Mouse (Mus musculus) urinary bladder, postnatal 14 days (tissue): ENCODE results near the gene Scn5a.

ENCODE experiments used
- DNase-seq: peaks from one replicate; pipeline ENCODE4 v3.0.0; 2021; ENCODE audit warnings: low spot score

The Scn5a gene

DNA sequence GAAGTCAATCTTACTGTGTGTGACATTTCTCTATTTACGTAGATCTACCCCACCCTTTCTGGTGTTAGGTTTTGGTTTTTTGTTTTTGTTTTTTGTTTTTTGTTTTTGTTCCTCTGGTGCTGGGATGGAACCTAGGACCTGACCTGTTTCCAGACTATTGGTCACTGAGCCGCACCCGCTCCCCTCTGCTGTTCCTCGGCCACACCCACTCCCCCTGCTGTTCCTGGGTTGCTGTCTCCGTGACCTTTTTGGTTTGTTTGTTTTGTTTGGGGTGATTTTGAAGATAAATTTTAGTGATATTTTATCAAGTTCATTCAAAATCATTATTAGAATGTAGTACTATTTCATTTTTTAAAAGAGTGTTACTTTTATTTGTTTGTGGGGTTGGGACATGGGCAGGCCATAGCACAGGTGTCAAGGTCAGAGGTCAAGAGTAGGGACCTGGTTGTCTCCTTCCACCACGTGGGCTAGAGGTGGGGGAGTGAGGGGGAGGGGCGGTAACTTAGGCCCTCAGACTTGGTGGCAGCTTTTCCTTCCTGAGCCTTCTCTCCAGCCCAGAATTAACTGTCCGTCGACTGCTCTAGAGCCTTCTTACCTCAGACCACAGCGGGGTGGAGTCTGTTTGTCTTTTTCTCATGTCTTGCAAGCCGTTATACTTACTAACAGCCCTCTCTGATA is 73.7 kb downstream of the Scn5a start:
- DNase-seq = no peak

DNA sequence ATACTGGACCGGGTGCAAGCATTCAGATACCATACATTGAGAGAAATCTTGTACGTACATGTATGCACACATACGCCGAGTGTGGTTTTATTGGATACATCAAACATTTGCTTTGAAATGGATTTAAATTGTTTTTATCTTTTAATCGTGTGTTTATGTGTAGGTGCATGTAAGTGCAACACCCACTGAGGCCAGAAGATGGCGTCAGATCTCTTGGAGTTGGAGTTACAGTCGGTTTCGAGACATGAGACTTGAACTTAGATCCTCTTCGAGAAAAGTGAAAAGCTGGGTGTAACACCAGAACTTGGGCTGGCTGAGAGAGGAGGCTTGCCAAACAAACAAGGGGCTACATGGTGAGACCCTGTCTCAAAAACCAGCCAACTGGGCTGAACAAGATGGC is 75.2 kb downstream of the Scn5a start:
- no peak for DNase-seq

DNA sequence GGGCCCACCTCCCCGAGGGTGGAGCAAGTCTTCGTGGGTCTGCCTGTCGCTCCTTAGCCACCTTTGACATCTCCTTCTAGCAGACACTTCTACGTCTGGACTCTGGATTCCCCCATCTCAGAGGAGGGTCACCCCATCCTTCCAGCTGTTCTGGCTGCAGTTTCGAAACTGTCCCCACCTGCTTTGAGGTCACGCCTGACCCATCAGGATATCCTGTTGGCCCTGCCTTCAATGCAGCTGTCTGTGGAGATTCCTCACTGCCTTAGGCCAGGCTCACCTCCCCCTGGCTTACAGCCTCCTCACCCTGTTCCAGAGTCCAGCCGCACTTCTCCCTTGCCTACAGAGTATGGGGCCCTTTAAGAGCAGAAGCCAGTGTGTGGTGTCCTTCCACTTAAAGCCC is 79.9 kb downstream of the Scn5a start:
- no peak for DNase-seq

DNA sequence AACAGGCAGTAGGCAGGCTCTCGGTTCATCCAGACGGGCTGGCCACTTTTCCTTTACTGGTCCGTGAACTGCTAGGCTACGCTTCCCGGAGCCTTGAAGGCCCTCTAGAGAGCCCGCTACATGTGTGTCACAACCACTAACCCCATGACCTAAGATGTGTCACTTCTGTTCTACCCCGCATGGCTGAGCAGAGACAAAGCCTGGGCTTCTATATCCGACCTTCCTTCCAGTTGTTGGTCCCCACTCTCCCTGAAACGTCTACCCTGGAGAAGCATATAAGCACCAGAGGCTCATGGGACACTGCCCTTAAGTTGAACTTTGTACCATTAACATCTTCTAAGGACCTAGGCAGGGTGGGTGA is 80.6 kb downstream of the Scn5a start:
- DNase-seq = no peak

DNA sequence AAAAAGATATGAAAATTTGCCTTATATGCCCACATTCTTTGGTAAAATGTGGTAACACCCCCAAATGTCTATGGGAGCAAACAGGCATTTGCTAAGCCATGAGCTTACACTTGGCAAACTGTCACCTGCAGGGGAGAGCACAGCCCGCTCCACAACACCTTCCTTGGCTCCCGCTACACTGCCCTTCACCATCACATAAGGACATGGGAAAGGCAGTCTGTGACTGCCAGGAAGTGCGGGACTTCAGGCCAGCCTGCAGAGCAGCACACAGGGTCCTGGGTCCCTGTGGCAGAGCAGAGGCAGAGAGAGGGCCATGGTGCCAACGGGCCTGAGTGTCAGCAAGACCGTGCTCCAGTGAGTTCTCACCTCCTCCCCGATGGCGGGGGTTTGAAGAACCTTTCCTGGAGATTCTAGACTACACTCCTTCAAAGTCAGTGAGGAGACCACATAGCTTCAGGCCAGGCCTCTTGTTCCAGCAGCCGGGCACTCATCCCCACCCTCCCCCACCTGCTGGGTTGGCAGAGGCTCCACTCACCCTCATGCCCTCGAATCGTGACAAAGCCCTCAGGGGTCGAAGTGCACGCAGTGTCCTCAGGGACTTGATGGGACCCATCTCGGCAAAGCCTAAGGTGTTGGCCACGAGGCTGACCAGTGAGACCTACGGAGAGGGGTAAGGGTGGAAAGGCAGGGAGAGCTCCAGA is 81.1 kb downstream of the Scn5a start:
- no peak for DNase-seq

DNA sequence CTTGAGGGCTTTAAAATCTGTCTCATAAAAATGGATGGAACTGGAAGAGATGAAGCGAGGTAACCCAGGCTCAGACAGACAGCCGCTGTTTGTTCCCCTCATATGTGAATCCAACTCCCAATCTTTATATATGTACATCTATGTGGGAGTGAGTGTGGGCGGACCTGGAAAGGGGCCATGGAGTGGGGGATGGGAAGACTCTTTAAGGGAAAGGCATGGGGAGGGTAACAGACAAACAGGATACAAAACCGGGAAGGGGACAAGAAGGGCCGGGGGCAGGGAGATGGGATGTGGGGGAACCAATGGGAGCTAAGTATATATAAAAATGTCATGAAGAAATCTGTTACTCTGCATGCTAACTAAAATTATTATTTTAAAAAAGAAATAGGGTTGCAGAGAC is 81.9 kb downstream of the Scn5a start:
- no peak for DNase-seq

DNA sequence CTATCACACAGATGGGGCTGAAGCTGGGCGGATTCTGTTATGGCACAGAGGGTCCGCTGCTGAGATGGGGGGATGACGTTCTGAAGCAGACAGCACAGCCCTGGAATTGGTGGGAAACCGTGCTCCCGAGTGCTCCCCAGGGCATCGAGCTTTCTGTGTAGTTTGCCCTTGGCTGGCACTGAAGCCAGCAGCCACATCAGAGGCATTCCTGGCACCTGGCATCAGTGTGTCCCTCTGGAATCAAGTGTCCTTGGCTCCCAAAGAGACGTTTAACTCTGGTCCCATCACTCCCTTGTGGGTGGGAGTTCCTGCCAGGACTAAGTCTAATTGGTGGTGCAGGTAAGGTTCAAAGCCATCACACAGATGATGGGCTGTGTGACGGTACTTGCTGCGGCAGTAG is 82.5 kb downstream of the Scn5a start:
- no peak for DNase-seq

DNA sequence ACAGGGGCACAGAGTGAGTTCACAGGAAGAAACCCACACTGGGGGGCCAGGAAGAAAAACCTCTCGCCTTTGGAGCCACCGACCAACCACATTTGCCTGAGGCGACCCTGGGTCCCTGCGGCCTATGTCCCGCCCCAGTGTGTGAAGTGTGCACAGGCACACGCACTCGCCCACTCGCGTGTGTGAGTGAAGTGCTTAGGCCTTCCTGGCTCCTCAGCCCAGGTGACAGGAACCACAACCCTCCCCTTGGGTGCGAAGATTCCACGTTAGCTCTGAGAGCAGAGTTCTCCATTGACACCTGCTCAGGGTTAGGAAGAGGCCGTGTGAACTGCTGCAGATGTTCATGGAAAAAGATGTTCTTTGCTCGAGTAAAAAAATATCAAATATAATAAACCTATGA is 93.9 kb downstream of the Scn5a start:
- no peak for DNase-seq

DNA sequence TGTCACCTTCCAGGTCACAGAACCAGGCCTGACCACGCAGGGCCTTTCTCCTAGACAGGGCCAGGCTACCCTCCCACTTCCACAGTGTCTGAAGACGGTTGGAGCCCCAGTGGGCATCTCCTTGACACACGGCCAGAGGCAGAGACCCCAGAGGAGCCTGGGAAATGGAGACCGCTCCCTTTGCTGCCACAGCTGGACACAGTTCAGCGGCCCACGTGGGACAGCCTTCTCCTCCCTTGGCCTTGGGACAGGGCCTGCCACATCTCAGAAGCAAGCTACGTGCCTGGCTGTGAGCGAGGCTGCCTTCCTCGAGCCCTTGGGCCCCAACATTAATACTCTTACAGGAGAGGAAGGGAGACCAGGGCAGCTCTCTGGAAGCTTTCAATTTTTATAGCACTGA is 94.4 kb downstream of the Scn5a start:
- DNase-seq = no peak

DNA sequence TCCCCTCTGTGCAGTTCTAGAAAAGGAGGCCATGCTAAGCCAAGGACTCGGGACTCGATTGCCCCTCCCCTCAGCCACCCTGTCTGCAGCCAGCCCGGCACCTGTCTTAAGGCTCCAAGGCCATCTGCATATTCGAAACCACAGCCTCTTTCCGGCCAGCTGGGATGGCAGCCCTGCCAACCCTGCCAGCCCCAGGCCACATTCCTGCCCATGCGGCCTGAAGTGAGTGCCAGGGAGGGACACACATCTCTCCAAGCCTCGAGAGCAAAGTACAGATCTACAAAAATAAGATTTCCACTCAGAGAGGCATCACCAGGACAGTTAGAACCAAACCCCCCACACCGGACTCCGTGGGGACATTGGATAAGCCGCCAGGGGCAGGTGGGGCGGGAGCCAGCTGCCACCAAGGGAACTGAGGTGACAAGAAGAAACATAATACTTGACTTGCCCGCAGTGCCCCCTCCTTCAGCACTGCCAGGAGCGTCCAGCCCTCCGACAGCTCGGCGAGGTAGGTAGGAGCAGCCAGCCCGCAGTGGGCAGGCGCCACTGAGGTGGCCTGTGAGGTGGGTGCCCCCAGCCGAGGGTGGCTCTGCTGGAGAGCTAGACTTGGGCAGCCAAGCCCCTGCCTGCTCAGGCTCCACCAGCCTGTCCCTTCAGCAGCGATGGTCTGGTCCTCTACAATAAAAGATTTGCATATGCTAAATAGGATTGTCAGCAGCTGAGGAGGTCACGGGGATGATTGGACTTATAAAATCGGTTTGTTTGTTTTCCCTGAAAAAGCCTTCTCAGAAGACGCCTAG is 95.1 kb downstream of the Scn5a start:
- DNase-seq = no peak

DNA sequence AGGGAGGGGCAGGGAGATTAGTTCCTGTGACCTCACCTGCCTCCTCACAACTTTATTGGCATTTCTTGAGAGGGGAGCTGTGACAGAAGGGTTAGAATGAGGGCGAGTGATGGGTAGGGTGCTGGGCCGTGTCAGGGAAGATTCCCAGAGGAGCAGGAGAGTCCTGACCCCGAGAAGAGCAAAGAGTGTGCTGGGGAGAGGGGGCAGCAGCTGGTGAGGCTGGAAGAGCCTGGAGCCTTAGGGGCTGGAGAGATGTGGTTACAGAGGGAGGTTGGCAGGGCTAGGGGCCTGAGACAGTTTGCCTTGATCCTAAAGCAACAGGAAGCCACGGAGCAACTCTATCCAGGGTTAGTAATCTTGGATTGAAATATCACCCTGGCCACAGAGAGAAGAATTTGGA is 97.2 kb downstream of the Scn5a start:
- DNase-seq = no peak

DNA sequence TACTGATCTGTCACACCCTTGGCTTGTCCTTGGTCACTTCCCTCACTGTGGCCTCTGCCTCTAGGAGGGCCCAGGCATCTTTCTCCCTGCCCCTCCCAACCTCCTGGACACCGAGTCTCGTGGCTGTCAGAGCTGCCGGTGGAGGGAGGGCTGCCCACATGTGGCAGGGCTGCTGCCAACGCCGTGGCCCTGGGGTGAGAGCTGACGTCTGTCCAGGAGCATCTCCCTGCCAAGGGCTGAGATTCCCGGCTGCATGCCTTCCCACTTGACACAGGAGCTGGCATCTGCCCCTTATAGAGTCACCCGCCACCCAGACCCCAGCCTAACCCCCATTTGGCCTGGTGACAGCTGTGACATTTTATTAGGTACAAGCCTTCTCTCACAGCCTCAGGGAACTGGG is 99.5 kb downstream of the Scn5a start:
- peak; percentile 29 for DNase-seq

DNA sequence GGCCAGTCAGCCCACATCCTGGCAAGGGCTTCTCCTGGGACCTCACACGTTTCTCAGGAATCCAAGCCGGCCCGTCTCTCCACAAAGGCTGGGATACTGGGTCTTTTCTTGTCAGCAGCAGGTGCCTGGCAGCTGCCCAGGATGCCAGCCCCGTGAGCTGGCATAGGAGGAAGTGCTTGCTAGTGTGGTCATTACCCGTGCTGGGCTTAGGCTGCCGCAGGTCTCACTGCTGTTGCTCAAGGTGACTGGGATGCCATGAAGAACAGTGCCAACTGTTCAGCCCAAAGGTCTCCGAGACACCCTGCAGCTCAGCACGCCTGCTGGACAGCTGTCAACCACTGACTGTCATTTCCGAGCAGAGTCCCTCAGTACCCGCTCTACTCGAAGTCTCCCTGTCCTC is 100.5 kb downstream of the Scn5a start:
- DNase-seq = no peak

DNA sequence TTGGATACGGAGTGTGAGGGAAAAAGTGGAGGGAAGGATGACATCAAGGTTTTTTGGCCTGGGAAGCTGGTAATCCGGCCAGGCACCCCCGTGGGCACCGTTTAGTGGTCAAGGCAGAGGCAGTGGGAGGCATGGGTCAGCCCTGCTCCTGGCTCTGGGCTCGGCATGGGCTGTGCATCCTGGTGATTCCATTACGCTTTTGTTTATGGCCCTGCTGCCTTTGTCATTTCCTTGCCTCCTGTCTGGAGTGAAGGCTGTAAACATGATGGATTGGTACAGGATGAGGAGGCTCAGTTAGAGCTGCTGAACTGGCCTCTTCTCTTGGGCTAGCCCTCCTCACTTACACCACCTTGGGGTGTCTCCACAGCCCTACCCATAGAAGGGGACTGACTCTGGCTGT is 101.1 kb downstream of the Scn5a start:
- no peak for DNase-seq

DNA sequence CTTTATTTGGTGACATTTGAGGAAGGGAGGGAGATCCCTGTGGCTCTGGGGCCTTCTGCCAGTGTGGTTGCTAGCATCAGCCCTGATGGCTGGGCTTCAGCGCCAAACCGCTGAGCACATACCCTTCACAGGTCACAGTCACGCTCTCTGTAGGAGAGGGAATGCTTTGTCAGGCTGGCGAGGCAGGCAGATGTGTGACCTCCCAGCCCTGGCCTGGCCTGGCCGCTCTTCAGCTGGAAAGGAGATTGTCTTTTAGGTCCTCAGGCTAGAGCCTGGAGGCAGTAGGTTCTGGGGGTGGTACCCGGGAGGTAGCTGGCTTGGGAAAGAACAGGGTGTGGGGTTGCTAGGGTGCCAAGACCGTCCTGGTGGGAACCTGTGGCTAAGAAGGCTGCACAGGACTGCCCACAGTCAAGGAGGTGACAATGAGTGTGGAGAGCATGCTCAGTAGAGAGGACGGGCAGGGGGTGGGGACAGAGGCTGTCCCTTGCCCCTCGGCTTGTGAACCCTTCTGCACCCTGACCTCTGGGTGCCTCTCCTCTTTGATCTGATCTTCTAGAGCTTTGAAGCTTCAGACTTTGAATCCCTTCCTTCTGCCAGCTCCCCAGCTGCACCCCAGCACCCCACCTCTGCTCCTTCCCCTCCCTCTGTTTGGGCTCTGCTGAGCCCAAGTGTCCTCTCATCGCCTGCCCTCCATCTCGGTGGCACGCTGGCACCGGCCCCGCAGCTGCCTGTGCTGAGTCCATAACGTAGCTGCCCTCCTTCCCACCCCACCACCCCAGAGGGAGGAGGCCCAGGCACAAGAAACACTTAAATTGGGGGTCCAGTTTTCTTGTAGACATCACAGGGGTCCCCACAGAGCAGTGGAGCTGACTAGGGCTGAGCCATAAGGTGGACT is 103.9 kb downstream of the Scn5a start:
- no peak for DNase-seq

DNA sequence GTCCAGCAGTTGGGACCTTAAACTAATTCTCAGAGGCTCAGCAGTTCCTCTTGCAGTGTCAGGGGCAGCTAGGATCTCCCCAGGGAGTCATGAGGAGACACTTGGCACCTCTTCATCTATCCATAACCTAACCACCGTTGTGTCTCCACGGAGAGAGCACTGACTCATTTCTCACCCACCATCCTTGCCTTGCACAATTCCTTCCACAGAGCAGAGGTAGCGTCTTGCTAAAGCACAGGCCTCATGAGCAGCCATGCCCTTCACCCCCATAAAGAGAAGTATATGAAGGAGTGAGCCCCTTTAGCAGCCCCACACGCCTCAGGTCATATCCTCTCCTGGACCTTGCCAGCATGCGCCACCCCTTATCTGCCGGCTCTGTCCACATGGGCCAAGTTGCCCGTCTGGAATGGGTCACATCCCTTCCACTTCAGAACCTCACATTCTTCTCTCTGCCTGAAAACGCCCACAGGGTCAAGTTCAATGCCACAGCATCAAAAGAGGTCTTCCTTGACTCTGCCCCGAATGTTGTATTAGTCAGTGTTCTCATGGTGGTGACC is 105.1 kb downstream of the Scn5a start:
- DNase-seq = no peak

DNA sequence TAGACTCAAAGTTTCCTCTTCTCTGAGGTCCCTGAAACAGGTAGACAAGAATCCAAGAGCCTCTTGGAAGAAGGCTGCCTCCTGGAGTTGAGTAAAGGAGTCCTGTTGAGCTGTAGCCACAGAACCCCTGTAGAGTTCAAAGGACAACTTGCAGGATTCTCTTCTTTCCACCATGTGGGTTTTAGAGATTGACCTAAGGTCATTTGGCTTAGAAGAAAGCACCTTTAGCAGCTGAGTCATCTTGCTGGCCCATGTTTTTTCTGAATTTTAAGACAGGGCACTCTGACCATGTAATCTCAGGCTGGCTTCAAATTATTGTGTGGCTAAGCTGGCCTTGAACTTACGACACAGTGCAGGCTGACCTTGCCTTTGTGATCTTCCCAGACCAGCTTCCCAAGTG is 105.8 kb downstream of the Scn5a start:
- DNase-seq = no peak

DNA sequence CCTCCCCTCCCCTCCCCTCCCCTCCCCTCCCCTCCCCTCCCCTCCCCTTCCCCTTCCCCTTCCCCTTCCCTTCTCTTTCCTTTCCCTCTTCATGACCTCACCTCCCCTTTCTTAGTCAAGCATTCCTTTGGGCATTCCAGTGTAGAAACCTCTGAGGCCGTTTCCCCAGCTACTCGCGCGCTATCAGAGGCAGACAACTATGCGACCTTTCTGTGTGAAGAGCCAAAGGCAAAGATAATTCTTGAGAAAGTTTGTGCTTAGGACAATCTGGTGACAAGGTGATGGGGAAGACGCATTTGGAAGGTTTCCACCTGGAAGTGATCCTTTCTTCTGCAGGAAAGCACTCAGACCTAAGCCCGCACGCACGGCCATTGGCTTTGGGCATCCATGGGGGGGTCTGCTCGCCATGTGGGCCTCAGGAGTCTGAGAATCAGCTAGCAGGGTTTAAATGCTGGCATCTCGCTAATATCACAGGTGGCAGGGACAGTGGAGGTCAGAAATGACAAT is 106.4 kb downstream of the Scn5a start:
- DNase-seq = no peak

DNA sequence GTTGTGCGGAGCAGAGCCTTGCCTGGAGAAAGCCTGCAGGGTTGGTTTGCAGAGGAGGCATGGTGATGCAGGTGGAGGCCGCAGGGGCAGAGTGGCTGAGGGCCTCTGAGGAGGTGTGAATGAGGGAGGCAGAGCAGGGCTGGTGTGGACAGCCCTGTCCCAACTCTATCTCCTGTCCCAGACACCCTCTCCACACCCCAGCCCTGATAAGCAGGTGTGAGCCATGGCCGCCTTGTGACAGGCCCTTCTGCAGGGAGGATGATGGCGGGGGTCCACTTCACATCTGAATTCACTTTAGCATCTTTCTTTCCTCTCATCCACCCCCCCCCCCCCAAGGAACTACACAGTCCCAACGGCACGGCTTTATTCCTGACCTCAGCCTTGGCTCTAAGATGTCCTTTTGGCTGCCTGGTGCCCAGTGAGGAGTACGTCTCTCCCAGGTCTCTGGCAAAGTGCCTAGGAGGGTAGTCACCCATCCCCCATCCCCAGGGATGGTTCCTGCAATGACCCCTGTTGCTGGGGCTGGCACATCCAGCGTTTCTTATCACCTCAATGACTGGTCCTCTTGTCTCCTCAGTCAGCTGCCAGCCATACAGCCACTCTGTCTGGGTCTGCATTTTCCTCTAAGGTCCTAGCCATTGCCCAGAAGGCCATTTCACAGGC is 109.0 kb downstream of the Scn5a start:
- DNase-seq = no peak

DNA sequence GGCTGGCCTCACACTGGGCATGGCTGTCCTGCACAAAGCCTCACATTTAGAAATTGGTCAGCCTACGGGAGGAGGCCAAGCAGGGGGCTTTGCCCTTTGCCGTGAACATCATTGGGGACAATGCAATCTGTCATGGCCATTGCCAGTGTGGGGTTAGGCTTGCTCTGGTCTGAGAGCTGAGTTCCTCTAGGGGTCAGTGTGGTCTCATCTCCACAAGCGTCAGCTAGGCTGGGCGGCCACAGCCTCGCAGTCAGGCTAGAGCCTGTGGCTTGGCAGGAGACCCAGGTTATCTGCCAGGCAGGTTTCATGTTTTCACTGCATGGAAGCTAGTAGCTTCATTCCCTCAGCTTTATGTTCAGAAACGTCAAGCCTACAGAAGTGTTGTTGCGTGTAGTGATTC is 113.2 kb downstream of the Scn5a start:
- DNase-seq = no peak

DNA sequence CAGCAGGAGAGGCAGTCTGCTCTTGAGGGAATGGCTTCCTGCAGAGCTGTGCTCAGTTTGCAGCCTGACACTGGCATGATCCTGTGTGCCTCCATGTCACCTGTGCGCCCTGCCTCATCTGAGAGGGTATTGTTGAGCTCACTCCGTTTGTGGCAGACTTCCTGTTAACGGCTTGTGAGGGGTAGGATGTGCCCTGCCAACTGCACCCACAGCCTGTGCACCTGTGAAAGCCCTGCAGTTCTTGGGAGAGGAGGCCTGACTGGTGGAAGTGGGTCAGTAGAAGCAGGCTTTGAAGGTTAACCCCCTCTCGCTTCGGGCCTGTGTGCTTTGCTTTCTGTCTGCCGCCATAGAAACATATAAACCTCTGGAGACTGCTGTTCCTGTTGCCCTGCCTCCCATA is 113.8 kb downstream of the Scn5a start:
- no peak for DNase-seq
